Mouse (Mus musculus): ENCODE measurements around the gene Ndufa3. TPM values are rescaled to one million over a fixed set of nuclear protein-coding genes. Genes with fewer than 3 reads are reported as not detected.

Gene Ndufa3
- 10.4 TPM for polyA plus RNA-seq (2014; fragmentation: Illumina TruSeq; extraction: RNeasy Lipid Tissue Mini Kit (QIAGEN cat#74804))

DNA sequence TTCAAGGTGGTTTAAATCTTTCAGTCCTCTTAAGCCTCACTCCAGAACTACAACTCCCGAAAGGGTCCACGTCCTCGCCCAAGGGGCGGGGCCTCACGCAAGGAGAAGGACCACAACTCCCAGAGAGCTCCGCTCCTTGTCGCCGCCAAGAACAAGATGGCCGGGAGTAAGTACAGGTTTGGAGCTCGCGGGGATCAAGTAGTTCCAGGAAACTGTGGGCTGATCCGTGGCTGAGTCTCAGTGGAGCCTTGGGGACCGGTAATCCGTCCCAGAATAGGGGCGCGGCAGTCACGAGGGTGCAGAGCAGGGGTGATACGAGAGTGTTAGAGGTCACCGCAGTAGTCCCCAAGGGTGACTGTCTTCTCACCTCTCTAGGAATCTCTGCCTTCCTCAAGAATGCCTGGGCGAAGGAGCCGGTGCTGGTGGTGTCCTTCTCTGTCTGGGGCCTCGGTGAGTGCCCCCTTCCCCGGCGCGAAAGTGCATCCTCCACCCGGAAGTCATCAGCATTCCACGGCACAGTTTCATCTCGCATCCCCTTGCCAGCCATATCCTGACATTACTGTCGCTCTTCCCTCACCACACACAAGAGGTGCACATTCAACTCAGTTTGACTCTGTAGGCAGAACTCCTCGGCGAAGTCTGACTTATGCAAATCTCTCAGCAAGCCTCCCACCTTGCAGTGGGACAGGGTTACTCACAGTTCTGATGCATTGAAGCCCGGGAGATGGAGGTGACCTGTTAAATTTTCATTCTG, at the start of gene Ndufa3:
Gene Ndufa3, plus strand, starts transcription at position 132 of the 754 bp plus-strand sequence.

GRCm38 (mm10) chr7:3616057-3616388, 1.1 kb upstream of the Ndufa3 start, which contains the start of gene Oscar:
Gene Oscar (minus strand): TSS chr7:3616157.

DNA sequence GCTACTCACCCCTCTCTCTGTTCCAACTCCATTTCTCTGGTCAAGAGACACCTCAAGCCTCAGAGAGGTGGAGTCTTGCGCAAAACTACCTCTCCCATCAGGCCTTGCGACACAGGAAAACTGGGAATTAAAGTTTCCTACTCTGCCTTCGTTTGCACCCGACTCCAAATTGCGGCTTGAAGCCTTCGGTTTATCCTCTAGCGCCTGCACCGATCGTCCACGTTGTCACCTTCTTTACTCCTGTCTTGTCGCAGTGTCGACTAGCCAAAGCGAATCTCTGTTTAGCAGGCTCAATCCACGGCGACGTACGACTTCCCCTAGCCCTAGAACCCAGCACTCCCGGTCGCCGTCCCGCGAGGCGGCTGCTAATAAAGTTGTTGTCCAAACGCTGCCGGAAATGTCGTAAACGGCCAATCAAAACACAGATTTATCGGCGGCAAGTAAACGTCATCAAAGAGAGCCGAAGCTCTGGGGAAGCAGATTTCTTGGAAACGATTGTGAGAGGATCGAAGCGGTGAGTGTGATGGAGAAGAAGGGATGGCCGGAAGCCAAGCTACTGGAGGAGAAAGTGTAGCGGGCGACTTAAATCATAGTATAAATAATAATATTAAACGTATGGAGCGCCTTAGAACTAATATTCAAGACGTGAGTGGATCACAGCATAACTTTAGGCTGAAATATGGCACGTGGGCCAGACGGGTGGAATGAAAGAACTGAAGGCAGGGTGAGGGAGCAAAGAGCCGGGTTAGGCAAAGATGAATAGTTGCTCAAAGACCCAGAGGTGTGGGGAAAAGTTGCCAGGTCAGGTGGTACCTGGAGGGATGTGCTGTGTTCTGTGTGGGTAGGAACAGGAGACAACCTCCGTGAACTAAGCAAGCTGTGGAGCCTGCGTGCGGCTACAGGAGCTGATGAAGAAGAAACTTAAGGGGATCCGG, 12.6 kb downstream of the Ndufa3 start, which contains the start of the genes Tfpt and Prpf31:
Gene Tfpt, minus strand, starts transcription at position 387 of the 935 bp plus-strand sequence.
Gene Prpf31, plus strand, starts transcription at position 443 of the 935 bp plus-strand sequence.

GRCm38 (mm10) chr7:3644672-3645487, 27.7 kb downstream of the Ndufa3 start, which contains the start of gene Cnot3:
Gene Cnot3 (plus strand): TSS chr7:3645268.

DNA sequence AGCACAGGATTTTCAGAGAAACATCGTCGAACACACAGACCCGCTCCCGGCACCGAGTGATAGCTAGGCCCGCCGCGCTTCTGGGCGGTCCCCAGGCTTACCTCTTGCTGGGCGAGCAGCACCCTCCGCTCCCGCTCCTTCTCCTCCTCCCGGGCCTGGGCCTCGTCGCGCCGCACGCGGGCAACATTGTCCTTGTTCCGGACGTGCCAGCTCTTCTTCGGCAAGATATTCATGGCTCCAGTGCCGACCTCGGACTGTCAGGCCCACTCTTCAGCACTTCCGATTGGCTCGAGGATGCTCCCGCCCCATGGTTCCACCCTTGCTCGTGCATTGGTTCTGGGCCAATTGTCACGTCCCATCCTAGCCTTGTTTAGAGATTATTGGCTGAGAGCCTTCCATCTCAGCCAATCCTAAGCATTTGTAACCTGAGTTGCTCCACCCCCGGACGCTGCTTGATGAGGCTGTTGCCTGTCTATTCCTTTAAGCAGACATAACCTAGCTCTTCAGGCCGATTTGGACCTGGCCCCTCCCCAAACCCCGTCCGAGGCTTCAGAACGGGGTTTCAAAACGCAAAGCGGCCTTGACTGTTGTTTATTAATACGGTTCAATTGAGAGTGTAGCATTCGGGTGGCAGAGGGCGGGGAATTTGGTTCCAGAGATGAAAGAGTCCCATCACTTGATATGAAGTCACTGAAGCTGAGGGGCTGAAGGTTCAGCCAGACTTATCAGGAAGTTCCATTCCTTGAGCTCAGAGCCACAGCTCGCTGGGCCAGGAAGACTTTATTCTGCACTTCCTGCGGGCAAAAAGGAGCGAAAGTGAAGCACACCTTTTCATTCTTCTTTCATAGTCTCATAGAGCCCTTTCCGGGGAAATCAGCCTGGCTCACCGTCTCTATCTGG, 48.3 kb downstream of the Ndufa3 start, which contains the start of gene Leng1:
Gene Leng1, minus strand, starts transcription at position 626 of the 900 bp plus-strand sequence.

Other genes with a start within 250 kb of the Ndufa3 start
- not detected for gene Cacng8, start 226.7 kb upstream of the Ndufa3 start, polyA plus RNA-seq (2014; fragmentation: Illumina TruSeq; extraction: RNeasy Lipid Tissue Mini Kit (QIAGEN cat#74804))
- 0.46 TPM for gene Cacng6, start 193.2 kb upstream of the Ndufa3 start, polyA plus RNA-seq (2014; fragmentation: Illumina TruSeq; extraction: RNeasy Lipid Tissue Mini Kit (QIAGEN cat#74804))
- not detected for gene Tarm1, start 114.7 kb upstream of the Ndufa3 start, polyA plus RNA-seq (2014; fragmentation: Illumina TruSeq; extraction: RNeasy Lipid Tissue Mini Kit (QIAGEN cat#74804))
- gene Oscar, start 1.2 kb upstream of the Ndufa3 start, polyA plus RNA-seq (2014; fragmentation: Illumina TruSeq; extraction: RNeasy Lipid Tissue Mini Kit (QIAGEN cat#74804)), result 0.26 TPM
- 1.0 TPM for gene Tfpt, start 12.6 kb downstream of the Ndufa3 start, polyA plus RNA-seq (2014; fragmentation: Illumina TruSeq; extraction: RNeasy Lipid Tissue Mini Kit (QIAGEN cat#74804))
- gene Prpf31, start 12.6 kb downstream of the Ndufa3 start, polyA plus RNA-seq (2014; fragmentation: Illumina TruSeq; extraction: RNeasy Lipid Tissue Mini Kit (QIAGEN cat#74804)), result 21.1 TPM
- 19.9 TPM for gene Cnot3, start 27.9 kb downstream of the Ndufa3 start, polyA plus RNA-seq (2014; fragmentation: Illumina TruSeq; extraction: RNeasy Lipid Tissue Mini Kit (QIAGEN cat#74804))
- gene Leng1, start 48.5 kb downstream of the Ndufa3 start, polyA plus RNA-seq (2014; fragmentation: Illumina TruSeq; extraction: RNeasy Lipid Tissue Mini Kit (QIAGEN cat#74804)), result 5.0 TPM
- 11.3 TPM for gene Tmc4, start 60.2 kb downstream of the Ndufa3 start, polyA plus RNA-seq (2014; fragmentation: Illumina TruSeq; extraction: RNeasy Lipid Tissue Mini Kit (QIAGEN cat#74804))
- 13.3 TPM for gene Tsen34, start 75.5 kb downstream of the Ndufa3 start, polyA plus RNA-seq (2014; fragmentation: Illumina TruSeq; extraction: RNeasy Lipid Tissue Mini Kit (QIAGEN cat#74804))
- gene Mboat7, start 76.2 kb downstream of the Ndufa3 start, polyA plus RNA-seq (2014; fragmentation: Illumina TruSeq; extraction: RNeasy Lipid Tissue Mini Kit (QIAGEN cat#74804)), result 56.0 TPM
- 11.4 TPM for gene Rps9, start 86.6 kb downstream of the Ndufa3 start, polyA plus RNA-seq (2014; fragmentation: Illumina TruSeq; extraction: RNeasy Lipid Tissue Mini Kit (QIAGEN cat#74804))
- gene Pirb, start 103.0 kb downstream of the Ndufa3 start, polyA plus RNA-seq (2014; fragmentation: Illumina TruSeq; extraction: RNeasy Lipid Tissue Mini Kit (QIAGEN cat#74804)), result 5.2 TPM
- gene Gm15448, start 208.3 kb downstream of the Ndufa3 start, polyA plus RNA-seq (2014; fragmentation: Illumina TruSeq; extraction: RNeasy Lipid Tissue Mini Kit (QIAGEN cat#74804)), result not detected
- gene Pira2, start 227.7 kb downstream of the Ndufa3 start, polyA plus RNA-seq (2014; fragmentation: Illumina TruSeq; extraction: RNeasy Lipid Tissue Mini Kit (QIAGEN cat#74804)), result 1.5 TPM